Mouse (Mus musculus) embryonic stem cell, embryonic (primary cell): Measurements from ENCODE around the gene Hes5.

ENCODE experiments used
- CTCF ChIA-PET, 4 experiments: fragments of 300-600 bp in 2 of 4; fragments of 350-600 bp in 2 of 4; sonication (Branson Sonifier 250); formaldehyde crosslinking; loops; one replicate each; lab custom pipeline; 2022; ENCODE audit warnings: inconsistent platforms in 2 of 4; lab: Charles Lee
- POLR2A ChIA-PET, 4 experiments: fragments of 300-600 bp in 2 of 4; fragments of 350-600 bp in 2 of 4; sonication (Branson Sonifier 250); formaldehyde crosslinking; loops; one replicate each; lab custom pipeline; 2022; ENCODE audit warnings: antibody characterized with exemption in 4 of 4, inconsistent platforms in 1 of 4; lab: Charles Lee

Hes5 gene

DNA sequence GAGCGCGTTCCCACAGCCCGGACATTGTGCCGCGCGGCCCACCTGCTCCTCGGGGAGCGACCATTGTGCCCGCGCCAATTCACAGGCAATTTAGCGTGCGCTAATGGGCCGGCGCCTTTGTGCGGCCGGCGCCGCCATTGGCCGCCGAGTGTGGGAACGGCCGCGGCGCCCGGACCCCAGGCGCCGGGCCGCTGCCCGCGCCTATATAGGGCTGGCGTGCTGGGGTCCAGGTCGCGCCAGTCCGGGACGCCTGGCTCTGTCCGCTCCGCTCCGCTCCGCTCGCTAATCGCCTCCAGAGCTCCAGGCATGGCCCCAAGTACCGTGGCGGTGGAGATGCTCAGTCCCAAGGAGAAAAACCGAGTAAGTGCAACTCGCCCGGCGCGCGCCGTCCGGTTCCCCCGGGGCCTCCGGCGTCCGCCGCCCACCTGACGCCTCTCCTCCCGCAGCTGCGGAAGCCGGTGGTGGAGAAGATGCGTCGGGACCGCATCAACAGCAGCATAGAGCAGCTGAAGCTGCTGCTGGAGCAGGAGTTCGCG is at the start of gene Hes5:
Gene Hes5 (plus strand): TSS at position 234 of the 536 bp plus-strand sequence.
- CTCF ChIA-PET: interaction anchor here in 3 of 4 experiments (0.5 to 2.0 kb wide), 16 partner anchors 8 to 933 kb away, joined by 3 to 11 read pairs (median 3); partner anchors contain the start of gene Pex10 (in 1 of the 3)
- POLR2A ChIA-PET: interaction anchor here (0.6 to 6.8 kb wide), 22 partner anchors 8 to 800 kb away, joined by 3 to 56 read pairs (median 4); partner anchors contain the start of genes Atad3a (in 1 of the 4) and Pex10 (in 1 of the 4)

- CTCF ChIA-PET: interaction anchor here in 1 of 4 experiments (0.6 kb wide), 1 partner anchor 119 kb away, joined by 3 read pairs; no protein-coding TSS in a partner anchor
- POLR2A ChIA-PET: interaction anchor here in 1 of 4 experiments (1.5 kb wide), 1 partner anchor 17 kb away, joined by 3 read pairs; the partner anchor contains the start of gene Tnfrsf14
Measured at GRCm38 (mm10) chr4:154911644-154912043, 49.1 kb upstream of the Hes5 start.

- ChIA-PET CTCF (interaction anchor here in 2 of 4 experiments (0.8 to 1.5 kb wide), 3 partner anchors 11 to 141 kb away, joined by 3 to 5 read pairs (median 3); no protein-coding TSS in a partner anchor), POLR2A (no interaction called here)
Measured at GRCm38 (mm10) chr4:154913845-154914244, 46.9 kb upstream of the Hes5 start.

DNA sequence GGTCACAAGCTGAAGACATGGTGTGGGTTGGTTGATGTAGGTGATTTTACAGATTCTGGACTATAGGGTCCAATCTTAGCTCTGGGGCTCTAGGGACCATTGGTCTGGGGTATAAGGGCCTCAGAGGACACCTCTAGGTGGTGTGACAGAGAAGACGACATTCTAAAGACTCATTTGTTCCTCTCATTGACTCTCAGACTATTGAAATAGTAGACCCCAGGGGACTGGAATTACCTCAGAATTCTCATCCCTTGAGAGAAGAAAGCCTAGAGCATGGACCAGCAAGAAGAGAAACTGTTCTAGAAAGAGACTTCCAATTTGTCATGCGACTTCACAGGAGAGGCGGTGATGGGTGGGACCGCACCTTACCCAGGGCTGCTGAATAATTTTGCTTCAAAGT is 46.5 kb upstream of the Hes5 start:
- CTCF ChIA-PET: interaction anchor here in 2 of 4 experiments (1.0 to 1.5 kb wide), 2 partner anchors 11 to 140 kb away, joined by 3 to 5 read pairs; no protein-coding TSS in a partner anchor
- POLR2A ChIA-PET: no interaction called here

GRCm38 (mm10) chr4:154914707-154915106 is 46.0 kb upstream of the Hes5 start:
- ChIA-PET POLR2A (interaction anchor here in 1 of 4 experiments (0.7 to 0.8 kb wide), 2 partner anchors 14 to 28 kb away, joined by 3 read pairs; no protein-coding TSS in a partner anchor), CTCF (interaction anchor here in 2 of 4 experiments (0.6 to 1.3 kb wide), 5 partner anchors 10 to 827 kb away, joined by 3 to 6 read pairs (median 3); no protein-coding TSS in a partner anchor)

DNA sequence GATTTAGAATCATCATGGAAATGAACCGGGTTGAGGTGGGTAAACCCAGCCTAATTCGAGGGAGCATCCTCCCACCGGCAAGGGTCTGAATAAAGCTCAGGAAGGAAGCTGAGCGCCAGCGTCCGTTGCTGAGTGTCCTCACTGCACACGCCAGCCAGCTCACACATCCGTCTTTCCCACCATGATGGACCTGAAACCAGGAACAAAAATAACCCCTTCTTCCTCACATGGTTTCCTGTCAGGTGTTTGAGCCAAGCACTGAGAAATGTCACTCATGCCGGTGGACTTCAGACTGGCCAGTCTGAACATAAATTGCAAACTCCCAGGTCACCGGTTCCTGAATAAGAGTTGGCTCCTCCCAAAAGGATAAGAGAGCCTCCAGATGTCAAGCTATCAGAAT is 45.4 kb upstream of the Hes5 start:
- CTCF ChIA-PET: interaction anchor here in 2 of 4 experiments (0.6 to 1.3 kb wide), 5 partner anchors 10 to 828 kb away, joined by 3 to 6 read pairs (median 3); no protein-coding TSS in a partner anchor

DNA sequence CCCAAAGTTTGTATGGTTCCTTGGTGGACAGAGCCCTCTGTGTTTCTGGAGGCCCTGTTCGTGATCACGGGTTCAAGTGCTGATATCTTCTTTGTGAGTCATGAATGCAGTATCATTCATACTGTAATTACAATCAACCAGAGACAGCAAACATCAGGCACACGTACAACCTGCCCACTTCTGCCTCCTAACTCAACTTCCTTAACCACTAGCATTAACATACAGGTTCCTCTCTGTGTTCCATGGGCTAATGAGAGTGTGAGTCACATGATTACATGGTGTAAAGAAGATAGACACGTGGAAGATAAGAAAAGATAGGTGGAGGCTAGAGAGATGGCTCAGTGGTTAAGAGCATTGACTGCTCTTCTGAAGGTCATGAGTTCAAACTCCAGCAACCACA is 44.1 kb upstream of the Hes5 start:
- ChIA-PET CTCF (no interaction called here), POLR2A (interaction anchor here in 1 of 4 experiments (1.7 kb wide), 1 partner anchor 9 kb away, joined by 3 read pairs; no protein-coding TSS in a partner anchor)

More for the DNA sequence above, 45.4 kb upstream of the Hes5 start:
- POLR2A ChIA-PET: interaction anchor here in 1 of 4 experiments (0.7 to 0.8 kb wide), 2 partner anchors 14 to 28 kb away, joined by 3 read pairs; no protein-coding TSS in a partner anchor

DNA sequence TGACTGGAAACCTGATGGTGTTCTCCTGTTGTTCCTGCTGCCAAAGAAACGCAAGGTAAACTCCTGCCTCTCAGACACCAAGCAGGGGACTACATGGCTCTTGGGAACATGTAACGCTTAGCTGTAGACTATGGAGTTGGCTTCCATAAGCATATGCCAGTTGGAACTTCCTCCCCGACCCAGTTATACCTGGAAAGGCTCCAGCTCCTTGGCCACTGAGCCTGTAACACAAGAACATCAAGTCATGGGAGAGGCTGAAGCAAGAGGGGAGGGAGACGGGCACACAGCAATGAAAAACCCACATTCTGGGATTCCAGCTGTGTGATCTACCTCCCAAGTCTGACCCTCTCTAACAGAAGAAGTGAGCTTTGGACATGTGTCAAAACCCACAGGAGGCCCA is 38.4 kb upstream of the Hes5 start:
- CTCF ChIA-PET: interaction anchor here in 1 of 4 experiments (1.3 kb wide), 1 partner anchor 91 kb away, joined by 4 read pairs; no protein-coding TSS in a partner anchor

DNA sequence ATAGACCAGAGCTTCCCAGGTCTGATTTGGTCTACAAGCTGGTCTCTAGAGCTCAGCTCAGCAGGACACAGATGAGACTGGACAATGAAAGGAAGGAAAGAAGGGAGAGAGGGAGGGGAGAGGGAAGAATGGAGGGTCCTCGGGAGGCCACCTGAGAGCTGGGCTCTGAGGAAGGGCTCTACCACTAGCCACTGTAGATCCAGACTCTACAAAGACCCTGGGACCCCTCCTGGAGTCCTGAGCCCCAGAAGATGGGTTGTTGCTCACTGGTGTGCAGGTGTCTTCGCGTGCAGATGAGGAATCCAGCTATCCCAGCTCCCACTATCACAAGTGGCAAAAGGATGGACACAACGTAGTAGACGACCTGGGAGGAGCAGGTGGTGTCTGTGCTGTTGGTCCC is 37.8 kb upstream of the Hes5 start:
- ChIA-PET CTCF (interaction anchor here in 2 of 4 experiments (1.0 to 1.3 kb wide), 3 partner anchors 56 to 143 kb away, joined by 3 to 4 read pairs (median 3); no protein-coding TSS in a partner anchor), POLR2A (interaction anchor here in 1 of 4 experiments (1.2 kb wide), 1 partner anchor 87 kb away, joined by 3 read pairs; no protein-coding TSS in a partner anchor)

More for the DNA sequence above, 38.4 kb upstream of the Hes5 start:
- POLR2A ChIA-PET: interaction anchor here in 1 of 4 experiments (1.2 kb wide), 1 partner anchor 88 kb away, joined by 3 read pairs; no protein-coding TSS in a partner anchor

DNA sequence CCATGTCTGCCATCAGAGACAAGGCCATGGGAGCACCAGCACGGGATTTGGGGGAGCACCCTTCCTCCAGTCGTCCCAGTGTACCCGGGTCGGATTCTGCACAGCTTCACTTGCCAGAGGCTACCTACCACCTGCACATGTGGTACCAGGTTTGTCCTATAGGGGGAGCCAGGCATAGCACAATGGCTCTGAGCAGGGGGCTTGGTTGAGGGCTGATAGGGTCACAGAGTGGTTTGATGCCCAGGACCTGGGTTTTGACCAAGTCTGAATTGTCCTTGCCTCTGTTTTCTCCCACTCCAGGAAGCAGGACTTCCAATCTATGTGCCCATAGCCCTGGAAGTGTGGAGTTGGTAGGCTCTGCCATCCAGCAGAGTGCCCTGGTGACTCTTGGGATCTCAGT is 35.3 kb upstream of the Hes5 start:
- CTCF ChIA-PET: interaction anchor here (0.5 to 2.8 kb wide), 57 partner anchors 9 to 493 kb away, joined by 3 to 24 read pairs (median 4); partner anchors contain the start of genes Faap20 (in 1 of the 4) and Pex10 (in 1 of the 4)
- POLR2A ChIA-PET: interaction anchor here in 1 of 4 experiments (0.9 to 1.3 kb wide), 4 partner anchors 13 to 140 kb away, joined by 3 to 5 read pairs (median 3); no protein-coding TSS in a partner anchor

GRCm38 (mm10) chr4:154926969-154927898 is 33.5 kb upstream of the Hes5 start:
- CTCF ChIA-PET: interaction anchor here in 2 of 4 experiments (0.6 to 1.1 kb wide), 5 partner anchors 9 to 1368 kb away, joined by 3 to 9 read pairs (median 4); no protein-coding TSS in a partner anchor
- POLR2A ChIA-PET: interaction anchor here in 2 of 4 experiments (0.7 to 1.1 kb wide), 2 partner anchors 26 to 28 kb away, joined by 3 read pairs; partner anchors contain the start of gene Fam213b (in 1 of the 2)

- ChIA-PET CTCF (interaction anchor here in 3 of 4 experiments (0.6 to 1.1 kb wide), 6 partner anchors 8 to 138 kb away, joined by 3 to 9 read pairs (median 3); no protein-coding TSS in a partner anchor), POLR2A (interaction anchor here in 2 of 4 experiments (0.7 to 1.1 kb wide), 3 partner anchors 16 to 29 kb away, joined by 3 read pairs; partner anchors contain the start of gene Fam213b (in 1 of the 2))
Measured at GRCm38 (mm10) chr4:154927899-154928337, 32.8 kb upstream of the Hes5 start.

- ChIA-PET POLR2A (interaction anchor here in 2 of 4 experiments (0.7 to 1.2 kb wide), 5 partner anchors 14 to 57 kb away, joined by 3 read pairs; partner anchors contain the start of gene Fam213b (in 1 of the 2)), CTCF (interaction anchor here (0.6 to 1.1 kb wide), 7 partner anchors 8 to 492 kb away, joined by 3 to 9 read pairs (median 3); no protein-coding TSS in a partner anchor)
Measured at GRCm38 (mm10) chr4:154928395-154929087, 32.2 kb upstream of the Hes5 start, which contains the start of gene Tnfrsf14. Tnfrsf14 (minus strand) TSS chr4:154928563.

DNA sequence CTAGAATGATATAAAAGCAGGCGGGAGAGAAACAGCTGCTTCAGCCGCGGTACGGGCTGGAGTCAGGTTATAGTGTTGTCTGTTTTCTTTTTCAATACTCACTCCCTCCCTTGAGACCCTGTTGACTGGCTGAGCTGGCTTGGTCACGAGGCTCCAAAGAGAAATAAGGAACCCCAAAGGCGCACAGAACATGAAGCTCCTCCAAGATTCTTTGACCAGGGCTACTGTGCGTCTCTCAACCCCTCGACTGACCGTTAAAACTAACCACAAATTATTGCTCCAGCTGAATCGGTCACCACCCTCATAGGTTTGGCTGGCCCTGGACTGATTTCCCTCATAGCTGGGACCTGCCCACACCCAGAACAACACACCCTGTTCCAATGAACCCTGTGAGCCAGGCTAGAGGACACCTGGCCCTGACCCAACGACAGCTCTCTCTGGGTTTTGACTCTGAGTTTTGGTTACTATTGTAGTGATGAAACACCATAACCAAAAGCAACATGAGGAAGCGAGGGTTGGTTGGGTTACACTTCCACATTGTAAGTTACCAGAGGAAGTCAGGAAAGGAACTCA is 31.5 kb upstream of the Hes5 start:
- ChIA-PET POLR2A (interaction anchor here in 2 of 4 experiments (1.1 to 1.2 kb wide), 3 partner anchors 14 to 56 kb away, joined by 3 read pairs; no protein-coding TSS in a partner anchor), CTCF (interaction anchor here in 2 of 4 experiments (0.8 to 0.9 kb wide), 2 partner anchors 125 to 339 kb away, joined by 3 read pairs; no protein-coding TSS in a partner anchor)

DNA sequence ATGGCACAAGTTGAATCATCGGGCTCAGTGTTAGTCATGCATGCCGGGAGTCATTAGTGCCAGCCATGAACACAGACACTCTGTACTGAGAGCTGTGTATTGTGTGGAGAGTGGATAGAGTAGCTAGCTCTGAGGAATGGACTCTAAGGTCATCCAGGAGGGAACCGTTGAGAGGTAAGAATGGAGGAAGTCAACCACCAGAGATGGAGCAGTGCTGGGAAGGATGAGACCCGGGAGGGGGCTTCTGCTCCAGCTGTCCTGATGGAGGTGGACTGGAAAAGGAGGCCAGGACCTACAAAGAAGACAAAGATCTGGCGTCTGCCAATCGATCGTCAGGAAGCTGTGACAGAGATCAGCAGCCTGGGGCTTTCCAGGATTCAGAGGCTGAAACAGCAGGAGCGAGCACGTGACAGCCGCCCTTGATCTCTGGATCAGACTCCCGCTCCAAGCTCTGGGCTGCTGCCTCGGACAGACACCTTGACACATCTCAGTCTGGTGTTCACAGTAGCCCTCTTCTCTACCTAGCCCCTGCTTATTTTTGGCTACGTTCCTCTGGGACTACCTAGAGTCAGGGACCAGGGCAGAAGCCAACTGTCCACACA is 27.3 kb upstream of the Hes5 start:
- CTCF ChIA-PET: interaction anchor here in 3 of 4 experiments (0.6 to 2.3 kb wide), 4 partner anchors 8 to 56 kb away, joined by 3 to 8 read pairs (median 4); no protein-coding TSS in a partner anchor
- POLR2A ChIA-PET: no interaction called here
